In the genomic region with DNA sequence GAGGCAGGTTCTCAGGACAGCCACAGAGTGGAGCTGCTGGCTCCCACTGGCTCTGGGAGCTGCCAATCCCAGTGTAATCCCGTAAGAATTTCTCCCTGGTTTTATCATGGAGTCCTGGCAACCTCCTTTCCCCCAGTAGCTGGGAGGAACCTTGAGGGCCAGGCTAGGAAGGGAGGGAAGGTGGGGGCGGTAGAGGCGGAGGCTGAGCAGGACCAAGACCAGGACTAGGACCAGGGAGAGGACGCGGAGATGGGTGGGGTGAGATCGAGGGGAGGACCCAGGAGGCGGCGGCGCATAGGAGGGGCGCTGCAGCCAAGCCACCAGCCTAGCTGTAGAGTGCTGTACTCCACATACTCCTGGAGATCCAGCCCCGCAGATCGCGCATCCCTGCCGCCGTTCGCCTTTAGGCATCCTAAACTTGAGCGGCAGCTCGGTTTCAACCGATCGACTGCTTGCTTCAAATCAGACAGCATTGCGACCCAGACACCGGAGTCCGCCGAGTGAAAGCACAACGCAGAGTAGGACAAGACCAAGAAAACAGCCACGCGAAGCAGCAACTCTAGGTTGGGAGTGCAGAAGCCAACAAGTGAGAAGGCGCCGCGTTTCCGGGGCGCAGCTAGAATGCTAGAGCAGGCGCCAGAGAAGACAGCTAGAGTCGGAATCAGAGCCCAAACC, we compare ENCODE assay signal across 8 mouse cellular contexts.
DNase-seq lines count a peak whose midpoint lies in the region; ATAC-seq and TF ChIP-seq lines count a peak whose summit lies in the region.
"Not testable (repeated sequence)": the region's sequence is repeated elsewhere in the genome, so short reads cannot be mapped to it uniquely, and the experiment has no call there.

No protein-coding gene starts in this region.

- H3K4me3 ChIP-seq in cortical plate, adult 2 months (ENCODE audit: insufficient read depth, low read length), result peak overlapping the region; percentile 86
- peak overlapping the region; percentile 62 for H3K4me3 ChIP-seq in hindbrain, embryonic 10.5 days
- H3K4me3 ChIP-seq in layer of hippocampus, adult 2 months, result peak overlapping the region; percentile 65
- H3K4me3 ChIP-seq in liver, embryonic 14.5 days (ENCODE audit: insufficient read depth in 1 of 2, low read depth in 2 of 2, low read length in 2 of 2), result peak overlapping the region; percentile 32 to 43
- peak overlapping the region; percentile 48 for H3K4me3 ChIP-seq in neural tube, embryonic 11.5 days (ENCODE audit: low read depth, low read length)

- not testable (repeated sequence) for H3K9me3 ChIP-seq in hindbrain, embryonic 10.5 days; liver, embryonic 14.5 days (ENCODE audit: control insufficient read depth, low read length); neural tube, embryonic 11.5 days (ENCODE audit: control insufficient read depth, low read length)

- peak overlapping the region; percentile 43 for H3K4me2 ChIP-seq in liver, embryonic 14.5 days (ENCODE audit: low read depth)
- peak overlapping the region; percentile 75 for H3K4me2 ChIP-seq in neural tube, embryonic 11.5 days (ENCODE audit: low read depth)

- peak; percentile 69 for DNase-seq in ZHBTc4 (ENCODE audit: low read depth, low spot score)
- DNase-seq in frontal cortex, postnatal 36 days (ENCODE audit: low spot score in 2 of 2), result peak; percentile 82 to 87
- DNase-seq in hindbrain, embryonic 10.5 days (ENCODE audit: low spot score), result peak; percentile 85
- peak; percentile 70 to 79 for DNase-seq in layer of hippocampus, adult 2 months (ENCODE audit: low spot score in 2 of 2)
- DNase-seq in liver, embryonic 14.5 days (ENCODE audit: low read depth in 3 of 3, low spot score in 3 of 3), result not testable (repeated sequence)
- DNase-seq in neural tube, embryonic 11.5 days (ENCODE audit: low spot score), result peak; percentile 83
- DNase-seq in testis, postnatal 10 days (ENCODE audit: low spot score), result peak; percentile 79

- not testable (repeated sequence) for H3K27me3 ChIP-seq in hindbrain, embryonic 10.5 days (ENCODE audit: insufficient read depth, poor library complexity, severe bottlenecking); liver, embryonic 14.5 days (ENCODE audit: control insufficient read depth, insufficient read depth, low read length); neural tube, embryonic 11.5 days (ENCODE audit: control insufficient read depth, insufficient read depth, low read length)

- not testable (repeated sequence) for H3K9ac ChIP-seq in liver, embryonic 14.5 days (replicated peaks)
- peak overlapping the region; percentile 53 for H3K9ac ChIP-seq in neural tube, embryonic 11.5 days (ENCODE audit: low read length)

- H3K27ac ChIP-seq in cortical plate, adult 2 months (ENCODE audit: insufficient read depth, low read length), result peak overlapping the region; percentile 71
- peak overlapping the region; percentile 83 for H3K27ac ChIP-seq in hindbrain, embryonic 10.5 days
- H3K27ac ChIP-seq in layer of hippocampus, adult 2 months, result peak overlapping the region; percentile 87
- H3K27ac ChIP-seq in liver, embryonic 14.5 days; neural tube, embryonic 11.5 days (ENCODE audit: low read depth, low read length): not testable (repeated sequence)

- TF ChIP-seq POLR2A in cortical plate, adult 2 months (IDR thresholded peaks at IDR 0.05; ENCODE audit: extremely low read depth, insufficient read depth, low read length), result not testable (repeated sequence)

- TF ChIP-seq EP300 in liver, embryonic 14.5 days (IDR thresholded peaks at IDR 0.05; ENCODE audit: low read depth), result not testable (repeated sequence)

- H3K4me1 ChIP-seq in cortical plate, adult 2 months (ENCODE audit: control insufficient read depth, insufficient read depth, low read length); hindbrain, embryonic 10.5 days (replicated peaks); liver, embryonic 14.5 days (replicated peaks; ENCODE audit: control insufficient read depth in 2 of 2, insufficient read depth in 2 of 2, low read length in 1 of 2); neural tube, embryonic 11.5 days (ENCODE audit: control insufficient read depth, insufficient read depth, low read length): not testable (repeated sequence)

- 1% methylated on average over 34 of the region's 34 CpGs for WGBS in hindbrain, embryonic 10.5 days
- WGBS in liver, embryonic 14.5 days (ENCODE audit: insufficient replicate concordance), result 1% methylated on average over 32 of the region's 34 CpGs
- WGBS in neural tube, embryonic 11.5 days, result under 1% methylated on average over 33 of the region's 34 CpGs

- ATAC-seq in liver, embryonic 14.5 days (ENCODE audit: insufficient read depth), result not testable (repeated sequence)
- peak; percentile 93 for ATAC-seq in neural tube, embryonic 11.5 days (ENCODE audit: insufficient read depth, low FRiP score, low TSS enrichment)

- H3K36me3 ChIP-seq in hindbrain, embryonic 10.5 days; liver, embryonic 14.5 days (replicated peaks; ENCODE audit: control insufficient read depth, insufficient read depth, low read depth); neural tube, embryonic 11.5 days (ENCODE audit: control insufficient read depth, insufficient read depth, low read length): not testable (repeated sequence)

- not testable (repeated sequence) for TF ChIP-seq CTCF in cortical plate, adult 2 months (IDR thresholded peaks at IDR 0.05; ENCODE audit: extremely low read depth, insufficient read depth, low read length); liver, embryonic 14.5 days (IDR thresholded peaks at IDR 0.05; ENCODE audit: low read depth)
- TF ChIP-seq CTCF in layer of hippocampus, adult 2 months (conservative IDR thresholded peaks at IDR 0.05), result peak; percentile 55
